Mouse (Mus musculus) regulatory T cell (primary cell): ENCODE results near the gene E130308A19Rik.

Experiments
- in situ Hi-C: fragments of 300-600 bp; cut with MboI, MseI; formaldehyde crosslinking; loops from one replicate; pipeline ENCODE4 v1.15.1; 2025; ENCODE audit warnings: high pct_unique_total_duplicates

The E130308A19Rik gene

DNA sequence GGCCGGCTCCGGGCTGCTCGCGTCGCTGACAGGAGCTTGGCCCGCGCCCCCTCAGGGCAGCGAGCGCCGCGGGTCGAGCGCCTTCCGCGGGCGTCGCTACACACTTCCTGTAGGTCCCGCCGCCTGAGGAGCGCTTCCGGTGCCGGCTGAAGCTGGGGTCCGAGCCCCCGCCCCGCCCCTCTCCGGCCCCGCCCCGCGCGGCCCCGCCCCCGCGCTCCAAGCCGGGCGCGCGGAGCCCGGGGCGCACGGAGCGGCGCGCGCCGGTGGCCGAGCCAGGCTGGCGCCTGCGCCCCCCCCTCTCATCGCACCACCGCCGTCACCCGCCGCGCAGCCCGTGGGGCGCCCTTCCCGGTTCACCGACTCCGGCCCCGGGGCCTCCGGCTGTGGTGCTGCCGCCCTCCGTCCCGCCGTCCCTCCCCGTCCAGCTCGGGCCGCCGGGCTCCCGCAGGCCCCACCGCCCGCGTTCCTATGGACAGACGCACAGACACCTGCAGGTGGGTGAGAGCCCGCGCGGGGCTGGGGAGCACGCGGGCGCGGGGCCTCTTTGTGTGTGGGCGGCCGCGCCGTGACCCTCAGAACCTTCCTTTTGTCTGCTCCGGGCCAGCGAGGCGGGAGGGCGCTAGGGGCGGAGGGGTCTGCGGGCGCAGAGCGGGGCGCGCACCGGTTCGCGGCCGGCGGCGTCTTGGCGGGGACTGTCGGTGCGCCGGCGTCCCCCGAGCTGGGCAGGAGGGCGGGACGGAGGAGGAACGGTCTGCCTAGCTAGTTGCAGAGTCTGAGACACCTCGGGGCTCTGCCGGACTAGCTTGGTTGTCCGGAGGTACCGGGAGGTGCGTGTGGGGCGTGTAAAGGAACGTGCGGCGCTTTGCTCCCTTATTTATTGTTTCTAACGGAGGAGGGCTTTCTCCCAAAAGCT lies at the start of gene E130308A19Rik:
TSS of gene E130308A19Rik (plus strand) at position 214 of the 913 bp plus-strand sequence.
- in situ Hi-C loops, result no loop called here

DNA sequence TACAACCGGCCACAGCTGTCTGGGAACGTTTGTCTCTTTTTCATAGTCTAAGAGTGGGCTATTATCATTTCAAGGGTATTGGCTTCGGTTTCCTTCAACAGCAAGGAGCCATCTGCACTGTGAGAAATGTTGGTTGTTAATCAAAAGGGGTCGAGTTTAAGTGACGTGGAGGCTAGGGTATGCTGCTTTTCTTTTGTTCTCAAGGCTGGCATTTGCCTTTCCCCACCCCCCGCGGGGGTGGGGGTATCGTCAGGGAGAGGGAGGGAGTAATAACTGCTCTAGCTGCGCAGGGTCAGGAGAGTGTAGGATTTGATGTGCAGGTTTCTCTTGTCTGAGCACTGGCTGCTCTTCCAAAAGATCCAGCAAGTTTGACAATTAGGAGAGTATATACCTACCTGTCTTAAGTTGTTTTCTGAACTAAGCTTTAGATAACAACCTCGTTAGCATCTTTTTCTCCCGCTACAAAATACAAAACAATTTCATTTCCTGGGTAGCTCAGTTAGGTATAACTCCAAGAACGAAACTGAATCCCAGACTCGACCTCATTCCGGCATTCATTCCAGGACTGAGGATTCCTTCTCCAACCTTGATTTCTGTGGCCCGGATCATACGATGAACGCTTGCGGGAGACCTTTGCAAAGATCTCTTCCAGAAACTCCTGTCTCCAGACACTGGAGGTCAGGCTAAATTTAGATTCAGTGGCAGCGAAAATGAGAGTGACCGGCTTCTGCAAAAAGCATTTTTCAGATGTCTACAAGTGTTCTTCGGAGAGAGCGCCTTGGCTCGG lies 45.3 kb upstream of the E130308A19Rik start:
- in situ Hi-C loops, result no loop called here

DNA sequence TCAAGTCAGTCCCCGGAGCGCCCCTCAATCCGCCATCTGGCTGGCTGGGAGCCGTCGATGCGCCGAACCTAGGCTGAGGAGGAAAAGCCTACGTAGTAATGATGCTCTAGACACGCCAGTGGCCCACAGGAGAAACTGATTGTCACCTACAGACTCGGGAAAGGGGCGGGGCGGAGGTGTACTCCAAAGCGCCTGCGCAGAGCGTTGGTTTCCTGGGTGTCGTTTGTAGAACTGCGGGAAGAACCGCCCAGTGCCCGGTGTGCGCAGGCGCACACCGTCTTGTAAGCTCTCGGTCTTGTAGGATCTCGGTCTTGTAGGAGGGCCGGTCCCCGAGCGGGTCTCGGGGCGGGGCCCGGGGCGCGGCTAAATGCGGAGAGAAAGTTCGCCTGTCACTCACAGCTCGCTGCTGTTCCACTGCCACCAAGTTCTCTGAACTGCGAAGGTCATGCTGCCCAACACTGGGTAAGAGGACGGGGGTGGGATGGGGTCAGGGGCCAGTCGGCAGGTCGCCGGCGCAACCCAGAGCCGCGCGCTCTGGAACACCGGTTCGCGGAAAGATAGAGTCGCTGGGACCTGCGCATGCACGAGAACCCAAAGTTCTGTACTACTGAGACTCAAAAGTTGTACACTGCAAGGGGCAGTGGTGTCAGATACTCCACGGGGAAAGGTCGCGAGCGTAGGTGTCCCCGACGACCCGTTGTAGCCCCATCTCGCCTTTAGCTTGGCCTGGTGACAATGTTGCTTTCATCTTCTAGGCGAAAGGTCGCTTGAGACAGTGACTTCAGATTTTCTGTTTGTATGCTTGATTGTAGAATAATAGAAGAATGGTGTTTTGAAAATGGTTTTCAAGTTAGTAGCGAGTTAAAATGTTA lies 44.5 kb upstream of the E130308A19Rik start, which contains the start of gene Hsdl2:
TSS of gene Hsdl2 (plus strand) at position 250 of the 872 bp plus-strand sequence.
- in situ Hi-C loops, result no loop called here

DNA sequence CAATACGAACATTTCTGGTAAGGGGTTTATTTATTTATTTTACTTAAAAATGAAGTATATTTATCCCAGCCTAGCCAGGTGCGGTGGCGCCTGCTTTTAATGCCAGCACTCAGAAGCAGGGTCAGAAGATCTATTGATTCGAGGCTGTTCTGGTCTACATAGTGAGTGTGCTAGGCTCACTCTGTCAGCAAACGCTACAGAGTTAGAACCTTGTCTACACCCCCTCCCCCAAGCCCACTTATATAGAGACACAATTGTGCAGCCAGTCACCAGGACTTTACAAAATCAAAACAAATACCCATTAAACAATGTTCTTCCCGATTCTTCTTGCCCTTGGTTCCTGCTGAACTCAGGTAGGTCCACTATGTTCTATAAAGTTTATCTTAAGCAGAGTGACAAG lies 43.8 kb upstream of the E130308A19Rik start:
- in situ Hi-C loops, result no loop called here

DNA sequence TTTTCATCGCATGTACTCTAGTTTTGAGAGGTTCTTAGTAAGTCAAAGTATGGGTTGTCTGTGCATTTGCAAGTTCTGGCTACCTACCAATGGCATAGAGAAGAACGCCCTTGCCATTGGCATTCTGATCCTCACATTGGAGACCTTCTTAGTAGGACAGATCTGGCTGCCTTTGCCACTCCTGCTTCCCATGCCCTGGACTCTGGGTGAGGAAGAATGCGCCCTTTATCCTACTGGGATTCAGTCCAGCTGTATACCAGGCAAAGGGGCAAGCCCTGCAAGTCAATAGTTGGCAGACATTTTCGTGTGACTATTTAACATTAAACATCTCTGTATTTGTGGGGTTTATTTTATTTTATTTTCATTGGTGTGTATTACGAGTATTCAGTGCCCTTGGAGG lies 40.9 kb upstream of the E130308A19Rik start:
- in situ Hi-C loops, result no loop called here

DNA sequence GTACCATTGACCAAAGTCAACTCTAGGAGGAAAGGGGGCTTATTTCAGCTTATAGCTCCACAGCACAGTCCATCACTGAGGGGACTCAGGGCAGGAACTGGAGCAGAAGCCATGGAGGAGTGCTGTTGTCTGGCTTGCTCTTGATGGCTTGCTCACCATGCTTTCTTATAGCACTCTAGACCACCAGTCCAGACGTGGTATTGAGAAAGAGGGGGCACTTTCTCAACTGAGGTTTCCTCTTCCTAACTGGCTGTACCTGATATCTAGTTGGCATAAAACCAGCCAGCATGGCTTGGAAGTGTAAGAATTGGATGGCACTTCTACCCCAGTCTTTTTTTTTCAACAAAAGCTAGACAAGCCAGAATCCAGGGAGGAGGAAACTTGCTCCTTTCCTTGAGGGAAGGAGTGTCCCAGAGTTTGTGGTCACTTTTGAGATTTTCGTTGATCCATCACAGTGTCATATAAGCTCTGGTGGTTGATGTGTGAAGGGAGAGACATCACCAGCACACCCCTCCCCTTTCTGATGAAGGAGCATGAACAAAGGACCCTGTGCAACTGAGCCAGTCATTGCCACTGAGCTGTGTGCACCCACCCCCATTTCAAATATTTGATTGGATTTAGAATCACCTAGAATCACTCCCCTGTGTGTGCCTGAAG lies 38.7 kb upstream of the E130308A19Rik start:
- in situ Hi-C loops, result no loop called here

DNA sequence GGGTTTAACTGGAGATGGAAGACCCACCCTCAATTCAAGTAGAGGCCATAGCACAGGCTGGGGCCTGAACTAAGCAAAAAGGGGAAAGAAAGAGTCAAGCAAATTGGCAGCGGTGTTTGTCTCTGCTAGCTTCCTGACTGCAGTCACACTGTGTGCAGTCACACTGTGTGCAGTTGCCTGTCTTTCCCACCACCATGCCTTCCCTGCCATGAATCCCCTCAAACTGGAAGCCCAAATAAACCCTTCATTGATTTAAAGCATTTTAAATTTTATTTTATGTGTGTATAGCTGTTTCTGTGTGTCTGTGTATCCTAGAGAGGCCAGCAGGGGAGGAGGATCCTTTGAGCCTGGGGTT lies 38.2 kb upstream of the E130308A19Rik start:
- in situ Hi-C loops, result no loop called here

DNA sequence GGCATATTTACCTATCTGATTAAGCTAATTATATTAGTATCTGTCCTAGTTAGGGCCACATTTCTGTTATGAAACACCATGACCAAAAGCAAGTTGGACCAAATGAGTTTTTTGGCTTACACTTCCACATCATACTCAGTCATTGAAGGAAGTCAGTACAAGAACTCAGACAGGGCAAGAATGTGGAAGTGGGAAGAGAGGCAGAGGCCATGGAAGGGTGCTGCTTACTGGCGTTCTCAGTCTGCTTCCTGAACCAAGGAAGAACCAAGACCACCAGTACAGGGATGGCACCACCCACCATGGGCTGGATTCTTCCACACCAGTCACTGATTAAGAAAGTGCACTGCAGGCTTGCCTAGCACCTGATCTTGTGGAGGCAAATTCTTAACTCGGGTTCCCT lies 31.4 kb upstream of the E130308A19Rik start:
- in situ Hi-C loops, result no loop called here

DNA sequence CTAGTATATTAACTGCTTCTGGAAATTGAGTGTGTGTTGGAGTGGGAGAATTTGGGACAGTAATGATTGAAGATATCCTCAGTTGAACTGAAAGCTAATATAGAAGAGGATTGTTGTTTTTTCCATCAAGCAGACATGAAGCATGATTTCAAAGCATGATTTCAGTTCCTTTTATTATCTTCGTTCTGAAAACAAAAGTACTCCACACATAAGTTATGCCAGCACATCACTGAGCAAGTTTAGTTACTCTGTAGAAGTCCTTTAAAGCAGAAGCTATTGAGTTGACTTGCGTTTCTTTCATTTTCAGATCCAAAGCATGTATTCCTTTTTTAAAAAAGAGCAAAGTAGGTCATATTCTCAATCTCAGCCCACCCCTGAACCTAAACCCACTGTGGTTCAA lies 29.5 kb upstream of the E130308A19Rik start:
- in situ Hi-C loops, result no loop called here

DNA sequence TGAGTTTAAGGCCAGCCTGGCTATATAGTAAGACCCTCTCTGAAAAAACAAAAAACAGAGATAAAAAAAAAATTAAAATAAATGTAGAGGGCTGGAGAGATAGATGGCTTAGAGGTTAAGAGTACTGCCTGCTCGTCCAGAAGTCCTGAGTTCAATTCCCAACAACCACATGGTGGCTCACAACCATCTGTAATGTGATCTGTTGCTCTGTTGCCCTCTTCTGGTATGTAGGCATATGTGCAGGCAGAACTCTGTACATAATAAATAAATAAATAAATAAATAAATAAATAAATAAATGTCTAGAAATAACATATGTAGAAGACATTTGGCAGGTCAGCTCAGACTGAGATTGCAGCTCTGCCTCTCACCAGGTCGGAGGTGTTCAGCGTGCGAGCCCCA lies 23.3 kb upstream of the E130308A19Rik start:
- in situ Hi-C loops, result no loop called here

DNA sequence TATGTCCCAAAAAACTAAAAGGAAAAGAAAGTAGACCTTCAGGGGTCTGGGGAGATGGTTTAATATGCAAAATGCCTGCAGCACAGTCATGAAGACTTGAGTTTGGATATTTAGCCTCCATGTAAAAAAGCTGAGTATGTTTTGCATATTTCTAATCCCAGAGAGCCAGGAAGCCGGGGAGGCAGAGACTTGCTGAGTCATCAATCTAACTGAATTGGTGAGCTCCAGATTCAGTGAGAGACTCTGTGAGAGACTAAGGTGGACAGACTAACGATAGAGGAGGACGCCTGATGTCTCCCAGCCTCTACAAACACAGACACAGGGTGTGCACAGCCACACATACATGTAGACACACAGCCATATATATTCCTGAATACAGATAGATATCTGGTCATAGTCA lies 21.1 kb upstream of the E130308A19Rik start:
- in situ Hi-C loops, result no loop called here

DNA sequence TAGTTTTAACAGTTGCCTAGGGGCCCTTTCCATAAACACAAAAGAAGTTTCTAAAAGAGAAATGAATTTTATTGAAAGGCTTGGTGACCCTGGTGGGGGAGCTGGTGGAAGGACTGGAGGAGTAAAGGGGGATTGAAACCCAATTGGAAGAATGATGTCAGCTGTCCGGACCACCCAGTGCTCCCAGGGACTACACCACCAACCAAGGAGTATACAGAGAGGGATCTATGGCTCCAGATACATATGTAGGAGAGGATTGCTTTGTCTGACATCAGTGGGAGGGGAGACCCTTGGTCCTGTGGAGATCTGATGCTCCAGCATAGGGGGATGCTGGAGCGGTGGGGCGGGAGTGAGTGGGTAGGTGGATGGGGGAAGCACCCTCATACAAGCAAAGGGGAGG lies 20.5 kb upstream of the E130308A19Rik start:
- in situ Hi-C loops, result no loop called here

DNA sequence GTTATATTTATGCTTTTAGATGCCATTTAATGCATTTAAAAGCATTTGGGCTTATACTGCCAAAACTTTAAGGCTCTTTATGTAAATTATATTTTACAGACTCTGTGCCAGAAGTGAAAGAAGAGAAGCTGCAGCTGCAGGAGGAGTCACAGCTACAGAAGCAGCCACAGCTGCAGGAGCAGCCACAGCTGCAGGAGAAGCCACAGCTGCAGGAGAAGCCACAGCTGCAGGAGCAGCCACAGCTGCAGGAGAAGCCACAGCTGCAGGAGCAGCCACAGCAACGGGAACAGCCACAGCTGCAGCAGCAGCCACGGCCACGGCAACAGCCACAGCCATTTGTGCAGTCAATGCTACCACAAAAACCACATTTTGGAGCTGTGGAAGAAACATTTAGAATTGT lies 15.6 kb upstream of the E130308A19Rik start:
- in situ Hi-C loops, result no loop called here

DNA sequence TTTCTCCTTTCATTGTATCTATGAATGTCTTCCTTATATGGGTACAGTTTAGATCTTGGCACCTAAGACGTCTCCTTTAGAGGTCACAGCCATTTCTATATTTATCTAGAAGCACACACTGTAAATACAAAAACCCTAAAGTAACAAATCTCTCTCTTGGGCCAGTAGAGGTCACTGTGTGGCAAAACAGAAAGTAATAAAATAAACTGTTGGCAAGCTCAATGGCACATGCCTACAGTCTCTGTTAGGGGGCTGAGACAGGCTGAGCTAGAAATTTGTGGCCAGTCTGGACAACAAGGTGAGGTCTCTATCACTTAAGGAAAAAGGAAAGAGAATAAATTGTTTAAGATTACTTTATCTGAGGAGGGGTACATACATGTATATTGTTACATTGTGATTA lies 11.0 kb upstream of the E130308A19Rik start:
- in situ Hi-C loops, result no loop called here

DNA sequence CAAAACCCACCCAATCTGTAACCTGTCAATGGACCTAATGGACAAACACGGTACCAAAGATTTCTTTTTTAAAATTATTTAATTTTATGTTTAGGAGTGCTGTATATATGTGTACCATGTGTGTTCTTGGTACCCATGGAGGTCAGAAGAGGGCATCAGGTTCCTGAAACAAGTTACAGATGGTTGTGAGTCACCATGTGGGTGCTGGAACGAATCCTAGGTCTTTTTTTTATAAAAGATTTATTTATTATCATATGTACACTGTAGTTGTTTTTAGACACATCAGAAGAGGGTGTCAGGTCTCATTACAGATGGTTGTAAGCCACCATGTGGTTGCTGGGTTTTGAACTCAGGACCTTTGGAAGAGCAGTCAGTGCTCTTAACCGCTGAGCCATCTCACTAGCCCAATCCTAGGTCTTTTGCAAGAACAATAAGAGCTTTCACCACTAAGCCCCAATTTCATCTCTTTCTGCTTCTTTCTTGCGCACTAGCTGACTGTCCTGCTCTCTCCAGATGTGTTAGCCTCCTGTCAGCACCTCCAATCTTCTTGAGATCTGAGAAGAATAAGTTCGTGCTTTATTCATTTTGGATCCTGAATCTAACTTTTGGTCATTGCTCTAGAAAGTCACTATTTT lies 6.3 kb upstream of the E130308A19Rik start:
- in situ Hi-C loops, result loop anchor here (5.0 kb wide), 1 partner anchor 148 kb away; no protein-coding TSS in a partner anchor

DNA sequence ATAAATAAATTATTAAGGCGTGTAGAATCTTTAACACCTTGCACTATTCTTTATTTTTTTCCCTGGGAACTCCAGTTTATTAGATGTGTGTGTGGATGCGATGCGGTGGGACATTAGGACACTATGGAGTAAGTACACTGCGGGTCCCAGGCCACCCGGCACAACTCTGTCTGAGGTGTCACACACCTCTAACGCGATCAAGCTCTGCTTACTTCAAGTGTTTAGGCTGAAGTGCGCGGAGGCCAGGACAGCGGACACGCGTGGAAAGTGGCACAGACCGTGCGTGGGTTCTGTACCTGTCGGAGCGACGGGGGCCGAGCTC lies 374 bp upstream of the E130308A19Rik start:
- in situ Hi-C loops, result no loop called here

DNA sequence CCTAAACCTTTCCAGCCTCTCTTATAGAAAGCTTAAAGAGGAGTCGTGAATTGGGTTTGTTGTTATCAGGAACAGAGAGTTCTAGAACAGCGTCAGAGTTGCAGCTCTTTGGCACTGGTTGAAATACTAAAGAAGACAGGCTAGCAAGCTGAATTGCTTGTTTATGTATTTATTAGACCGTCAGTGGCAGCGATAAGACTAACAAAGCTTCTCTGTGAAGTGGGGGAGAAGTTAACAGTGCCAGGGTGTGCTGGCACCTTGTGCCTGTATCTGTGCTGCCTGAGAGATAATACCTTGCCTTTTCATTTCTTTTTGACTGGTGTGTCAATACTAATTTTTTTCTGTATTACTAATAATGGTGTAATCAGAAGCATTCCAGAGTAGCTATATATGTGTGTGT lies 2.2 kb downstream of the E130308A19Rik start:
- in situ Hi-C loops, result no loop called here

DNA sequence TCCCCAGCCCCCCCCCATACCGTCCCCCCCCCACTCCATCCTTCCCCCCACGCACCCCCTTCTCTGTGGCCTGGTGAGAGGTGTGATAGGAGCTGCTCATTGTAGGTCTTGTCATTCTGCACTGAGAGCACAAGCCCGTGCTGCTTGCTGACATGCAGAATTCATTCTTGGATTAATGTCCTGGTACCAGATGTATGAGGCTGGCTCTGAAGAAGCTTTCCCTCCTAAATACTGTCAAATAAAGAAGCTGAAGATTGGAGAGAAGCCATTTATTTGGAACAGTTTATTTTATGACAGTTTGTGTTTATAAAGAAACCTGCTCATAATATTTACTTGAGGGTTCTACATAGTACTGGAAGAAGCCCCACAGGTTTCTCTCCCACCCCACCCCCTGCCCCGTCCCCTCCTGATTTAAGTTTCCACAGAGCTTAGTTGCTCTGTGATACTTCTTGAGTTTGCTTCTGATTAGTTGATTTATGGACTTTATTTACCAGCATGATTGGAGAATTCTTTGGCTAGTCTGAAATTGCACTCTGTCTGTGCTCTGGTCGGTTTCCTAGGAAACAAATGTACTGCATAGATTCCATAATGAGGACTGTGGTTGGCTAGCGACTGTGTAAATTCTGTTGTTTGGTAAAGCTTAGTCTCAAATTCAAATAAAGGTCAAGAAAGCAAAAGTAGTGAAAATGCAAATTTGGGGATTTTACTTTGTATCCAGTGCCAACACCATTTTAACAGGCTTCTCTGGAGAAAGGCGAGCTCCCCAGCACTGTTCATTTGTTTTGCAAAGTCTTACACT lies 3.3 kb downstream of the E130308A19Rik start:
- in situ Hi-C loops, result no loop called here

DNA sequence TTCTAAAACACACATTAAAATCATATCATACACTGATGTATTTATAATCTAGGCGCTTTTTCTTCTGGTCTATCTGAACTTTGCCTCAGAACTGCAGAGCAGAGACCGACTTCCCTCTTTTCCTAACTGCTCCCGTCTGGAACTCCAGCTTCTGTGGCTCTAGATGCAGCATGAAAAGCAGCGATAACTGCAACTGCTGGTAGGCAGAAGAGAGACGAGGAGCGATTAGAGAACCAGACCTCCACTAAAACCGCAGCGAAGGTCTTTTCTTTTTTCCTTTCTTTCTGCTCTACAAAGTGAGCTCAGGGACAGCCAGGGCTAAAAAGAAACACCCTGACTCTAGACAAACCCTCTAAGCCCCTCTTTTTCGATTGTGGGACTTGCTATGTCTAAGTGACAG lies 4.1 kb downstream of the E130308A19Rik start:
- in situ Hi-C loops, result no loop called here

DNA sequence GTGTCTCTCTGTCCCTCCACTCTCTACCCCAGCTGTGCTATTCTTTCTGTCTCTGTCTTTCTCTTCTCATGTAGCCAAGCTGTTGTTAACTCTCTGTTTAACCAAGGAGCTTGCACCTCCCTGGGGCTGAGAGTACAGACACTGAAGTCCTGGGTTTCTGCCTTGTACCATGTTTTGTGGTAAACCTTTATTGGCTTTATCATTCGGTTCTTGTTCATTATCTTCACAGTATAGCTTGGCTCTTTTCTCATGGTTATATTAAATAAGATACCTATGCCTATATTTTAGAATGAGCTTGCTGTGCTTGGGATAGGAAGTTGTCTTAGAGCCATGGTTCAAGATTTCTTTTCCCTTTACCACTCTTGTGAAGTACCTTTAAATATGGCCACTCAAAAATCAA lies 8.5 kb downstream of the E130308A19Rik start:
- in situ Hi-C loops, result no loop called here
